Mouse (Mus musculus): ENCODE results near the gene Procr.

DNA sequence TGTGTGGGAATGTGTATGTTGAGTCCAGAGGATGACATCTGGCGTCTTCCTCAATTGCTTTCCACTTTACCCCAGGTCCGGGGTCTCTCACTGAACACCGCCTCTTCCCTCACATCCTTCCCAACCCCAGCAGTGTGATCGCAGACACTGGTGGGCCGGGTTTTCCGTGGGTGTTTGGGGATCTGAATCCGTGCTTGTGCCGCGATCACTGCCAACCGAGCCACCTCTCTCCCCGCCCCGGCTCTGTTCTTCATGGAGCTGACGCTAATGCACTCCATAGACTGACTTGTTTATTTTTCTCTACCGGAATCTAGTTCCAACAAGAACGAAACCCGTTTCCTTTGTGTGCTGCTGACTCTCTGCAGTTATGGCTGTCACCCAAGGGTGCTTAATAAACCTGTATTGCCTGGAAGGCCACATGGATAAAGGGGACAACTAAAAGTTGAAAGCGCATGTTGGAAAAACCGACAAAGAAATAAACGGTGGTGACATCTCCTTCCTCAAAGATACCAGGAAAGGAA, 49.5 kb upstream of the Procr start:
- TF ChIP-seq CTCF (IDR thresholded peaks at IDR 0.05; ENCODE audit: low read depth) = no peak
- TF ChIP-seq EP300 (IDR thresholded peaks at IDR 0.05; ENCODE audit: low read depth) = no peak

All from heart, postnatal 0 days (tissue).